Mouse (Mus musculus) brain, adult 10 weeks (tissue): Measurements from ENCODE around the gene Tas2r144. TPM values are rescaled to one million over a fixed set of nuclear protein-coding genes. Genes with fewer than 3 reads are reported as not detected.

ENCODE experiments used
- polyA plus RNA-seq: library from polyadenylated mRNA; stranded (reverse); fragments of 350-450 nt; fragmentation: Illumina TruSeq; extraction: RNeasy Lipid Tissue Mini Kit (QIAGEN cat#74804); gene quantifications from one replicate; pipeline ENCODE4 v1.2.3, GENCODE M21; 2015; ENCODE audit warnings: low read depth, low replicate concordance

The Tas2r144 gene
- not detected for polyA plus RNA-seq

DNA sequence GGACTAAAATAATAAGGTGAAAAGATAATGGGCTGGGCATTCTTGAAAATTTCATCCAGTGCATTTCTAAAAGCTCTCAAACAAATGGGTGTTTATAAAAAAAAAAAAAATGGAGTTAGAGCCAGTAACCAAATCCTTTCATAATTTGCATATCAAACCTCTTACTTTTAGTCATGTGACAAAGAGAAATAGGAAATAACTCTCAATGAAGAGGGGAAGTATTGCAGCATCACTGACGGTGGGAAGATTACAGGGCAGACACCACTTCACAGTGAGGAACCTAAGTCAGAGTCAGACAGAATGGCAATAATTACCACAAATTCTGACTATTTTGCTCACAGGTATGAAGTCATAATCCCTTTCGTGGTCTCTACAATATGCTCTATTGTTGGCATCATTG, at the start of gene Tas2r144:
Gene Tas2r144 (plus strand): TSS at position 301 of the 400 bp plus-strand sequence.

GRCm38 (mm10) chr6:42245711-42246353, 30.7 kb downstream of the Tas2r144 start, which contains the start of gene Gstk1:
Gene Gstk1, plus strand, starts transcription at chr6:42245935.

GRCm38 (mm10) chr6:42261524-42262170, 46.5 kb downstream of the Tas2r144 start, which contains the start of gene Tmem139:
Gene Tmem139, plus strand, starts transcription at chr6:42261970.

DNA sequence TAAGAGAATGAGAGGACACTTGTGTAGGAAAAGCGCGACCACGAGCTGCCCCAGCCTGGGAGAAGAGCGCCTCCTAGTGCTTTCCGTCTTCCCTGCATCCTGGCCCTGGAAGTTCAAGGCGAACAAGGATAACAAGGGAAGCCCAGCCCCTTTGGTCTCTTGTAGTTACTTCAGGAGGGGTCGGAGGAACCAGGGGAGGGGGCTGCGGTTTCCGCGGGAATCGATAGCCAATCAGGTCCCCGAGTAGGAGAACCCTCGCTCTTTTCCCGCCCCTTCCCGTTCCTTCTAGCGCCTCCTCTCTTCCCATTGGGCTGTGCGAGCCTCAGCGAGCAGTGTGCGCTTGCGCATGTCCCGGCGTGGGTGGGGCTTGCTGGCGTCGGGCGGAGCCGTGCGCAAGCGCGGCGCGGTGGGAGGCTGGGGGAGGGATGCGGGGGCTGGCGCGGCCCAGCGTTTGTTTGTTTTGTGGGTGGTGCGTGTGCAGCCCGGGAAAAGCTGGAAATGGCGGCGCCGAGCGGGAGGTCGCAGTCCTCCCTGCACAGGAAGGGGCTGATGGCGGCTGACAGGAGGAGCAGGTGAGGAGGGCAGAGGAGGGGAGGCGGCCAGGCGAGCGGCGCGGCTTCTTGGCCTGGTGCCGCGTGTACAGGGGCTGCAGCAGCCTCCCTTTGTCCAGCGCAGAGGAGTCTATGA, 49.6 kb downstream of the Tas2r144 start, which contains the start of gene Casp2:
Gene Casp2 (plus strand): TSS at position 360 of the 687 bp plus-strand sequence.

Other genes starting within 250 kb of the Tas2r144 start
- gene Sval3, start 247.2 kb upstream of the Tas2r144 start, polyA plus RNA-seq, result not detected
- not detected for gene Sva, start 176.9 kb upstream of the Tas2r144 start, polyA plus RNA-seq
- not detected for gene Tas2r139, start 74.4 kb upstream of the Tas2r144 start, polyA plus RNA-seq
- gene Gstk1, start 30.6 kb downstream of the Tas2r144 start, polyA plus RNA-seq, result 32.6 TPM
- gene Tmem139, start 46.6 kb downstream of the Tas2r144 start, polyA plus RNA-seq, result not detected
- 9.6 TPM for gene Casp2, start 49.7 kb downstream of the Tas2r144 start, polyA plus RNA-seq
- 2.0 TPM for gene Clcn1, start 71.4 kb downstream of the Tas2r144 start, polyA plus RNA-seq
- 94.7 TPM for gene Fam131b, start 109.3 kb downstream of the Tas2r144 start, polyA plus RNA-seq
- 38.7 TPM for gene Zyx, start 134.3 kb downstream of the Tas2r144 start, polyA plus RNA-seq
- 0.30 TPM for gene Epha1, start 157.9 kb downstream of the Tas2r144 start, polyA plus RNA-seq
- gene Tas2r143, start 184.9 kb downstream of the Tas2r144 start, polyA plus RNA-seq, result not detected
- not detected for gene Tas2r135, start 190.1 kb downstream of the Tas2r144 start, polyA plus RNA-seq
- not detected for gene Tas2r126, start 219.2 kb downstream of the Tas2r144 start, polyA plus RNA-seq
- gene Olfr458, start 249.9 kb downstream of the Tas2r144 start, polyA plus RNA-seq, result not detected